In genomic region chr8:10219761-10220276, GRCm38 (mm10) we compare ENCODE assay signal across 24 mouse cellular contexts.
DNase-seq lines count a peak whose midpoint lies in the region; ATAC-seq lines count a peak whose summit lies in the region.
"Had no signal": no experiment of that assay in that cellular context is flagged by ENCODE, and none has a peak within 500 bp of the region (broad histone marks: within the 10 kb centered on the region; RNA-seq: fewer than 3 reads in every experiment).

No protein-coding gene starts in this region.

- no peak overlapping the region for H3K9ac ChIP-seq in kidney, embryonic 16.5 days (replicated peaks; ENCODE audit: low read length)
- no peak overlapping the region for H3K9ac ChIP-seq in neural tube, embryonic 15.5 days (replicated peaks)
- H3K9ac ChIP-seq: embryonic facial prominence, embryonic 15.5 days had no signal

- no peaks in the 10 kb centered on the region for H3K9me3 ChIP-seq in kidney, embryonic 16.5 days (ENCODE audit: low read length)
- H3K9me3 ChIP-seq in neural tube, embryonic 15.5 days (replicated peaks) = no peaks in the 10 kb centered on the region
- H3K9me3 ChIP-seq: embryonic facial prominence, embryonic 15.5 days; forebrain, embryonic 10.5 days; heart, embryonic 10.5 days had no signal

- peaks cover 10% of the 10 kb centered on the region; the same call in 1 of the 2 replicates for H3K4me1 ChIP-seq in kidney, embryonic 16.5 days (ENCODE audit: insufficient read depth, low read length)
- peaks cover 19% of the 10 kb centered on the region for H3K4me1 ChIP-seq in neural tube, embryonic 15.5 days
- H3K4me1 ChIP-seq: embryonic facial prominence, embryonic 15.5 days had no signal

- H3K27me3 ChIP-seq in kidney, embryonic 16.5 days (ENCODE audit: insufficient read depth, low read length) = no peaks in the 10 kb centered on the region
- H3K27me3 ChIP-seq in neural tube, embryonic 15.5 days (replicated peaks) = no peaks in the 10 kb centered on the region
- H3K27me3 ChIP-seq: CH12.LX; embryonic facial prominence, embryonic 15.5 days had no signal

- DNase-seq in embryo, embryonic 10.5 days (ENCODE audit: low spot score) = peak; percentile 10
- no peak for DNase-seq in embryo, embryonic 11 days
- DNase-seq in kidney, postnatal 10 days = peak; percentile 13
- DNase-seq in right cerebral cortex, postnatal 14 days = peak; percentile 25
- no peak for DNase-seq in right cerebral cortex, adult 18-20 months
- no peak for DNase-seq in gastrocnemius, adult 8-10 months (ENCODE audit: low spot score in 2 of 2)
- DNase-seq: adrenal gland, adult 8-10 months; cerebellum, adult 11 months; cerebellum, adult 9-10 months; cerebellum, postnatal 36 days; gastrocnemius, adult 2 months; heart, adult 18-20 months; heart, postnatal 10 days; heart, postnatal 4 days had no signal

- no peak overlapping the region for H3K4me2 ChIP-seq in kidney, embryonic 16.5 days (replicated peaks; ENCODE audit: low read depth, low read length)
- H3K4me2 ChIP-seq in neural tube, embryonic 15.5 days = no peak overlapping the region
- H3K4me2 ChIP-seq: embryonic facial prominence, embryonic 15.5 days had no signal

- no peaks in the 10 kb centered on the region for H3K36me3 ChIP-seq in kidney, embryonic 16.5 days (ENCODE audit: insufficient read depth, low read length)
- no peaks in the 10 kb centered on the region for H3K36me3 ChIP-seq in neural tube, embryonic 15.5 days
- H3K36me3 ChIP-seq: embryonic facial prominence, embryonic 15.5 days; forebrain, embryonic 10.5 days; heart, embryonic 10.5 days had no signal

- no peak overlapping the region for H3K27ac ChIP-seq in kidney, embryonic 16.5 days (ENCODE audit: low read length)
- H3K27ac ChIP-seq in neural tube, embryonic 15.5 days (replicated peaks) = no peak overlapping the region
- H3K27ac ChIP-seq: embryonic facial prominence, embryonic 15.5 days; forebrain, embryonic 10.5 days; gastrocnemius, adult 2 months; heart, embryonic 10.5 days had no signal

- ATAC-seq in kidney, embryonic 16.5 days (ENCODE audit: low FRiP score, low TSS enrichment) = no peak
- no peak for ATAC-seq in neural tube, embryonic 15.5 days (ENCODE audit: low FRiP score)
- ATAC-seq: forebrain, embryonic 14.5 days; inflammation-experienced regulatory T-cells, adult 6 months; intestine, postnatal 0 days had no signal

- WGBS in kidney, embryonic 16.5 days = 77% methylated on average over 5 of the region's 5 CpGs
- 29% methylated on average over 5 of the region's 5 CpGs for WGBS in neural tube, embryonic 15.5 days

- no peak overlapping the region for H3K4me3 ChIP-seq in kidney, embryonic 16.5 days (ENCODE audit: low read length)
- H3K4me3 ChIP-seq in neural tube, embryonic 15.5 days (replicated peaks) = no peak overlapping the region
- H3K4me3 ChIP-seq: embryonic facial prominence, embryonic 15.5 days; erythroblast, embryonic 14.5 days; forebrain, embryonic 10.5 days; gastrocnemius, adult 2 months; heart, embryonic 10.5 days had no signal

Comparison
In these comparisons a context has a peak if more than half of its experiments do, and no peak if none do; other contexts are left out.
1. DNase-seq: peak in embryo, embryonic 10.5 days (single experiment), kidney, postnatal 10 days (single experiment) and right cerebral cortex, postnatal 14 days (single experiment); none in embryo, embryonic 11 days (single experiment), right cerebral cortex, adult 18-20 months (single experiment) and gastrocnemius, adult 8-10 months (0 of 2).